Mouse (Mus musculus) inflammation-experienced regulatory T-cells (primary cell): ENCODE data around the gene Lta. TPM values are rescaled to one million over a fixed set of nuclear protein-coding genes. Genes with fewer than 3 reads are reported as not detected.

Source experiments
- polyA plus RNA-seq, 2 experiments: library from polyadenylated mRNA; unstranded; fragments of 100-300 nt; shearing (Covaris generic); gene quantifications; one replicate each; pipeline ENCODE4 v1.2.1; 2017

Lta gene
- 100 to 1,000 TPM in 1 of 2 experiments, 10 to 100 TPM in 1; 56.6 to 152 TPM for polyA plus RNA-seq

GRCm38 (mm10) chr17:35204494-35205379, at the start of gene Lta:
Gene Lta (minus strand): TSS chr17:35205351.

DNA sequence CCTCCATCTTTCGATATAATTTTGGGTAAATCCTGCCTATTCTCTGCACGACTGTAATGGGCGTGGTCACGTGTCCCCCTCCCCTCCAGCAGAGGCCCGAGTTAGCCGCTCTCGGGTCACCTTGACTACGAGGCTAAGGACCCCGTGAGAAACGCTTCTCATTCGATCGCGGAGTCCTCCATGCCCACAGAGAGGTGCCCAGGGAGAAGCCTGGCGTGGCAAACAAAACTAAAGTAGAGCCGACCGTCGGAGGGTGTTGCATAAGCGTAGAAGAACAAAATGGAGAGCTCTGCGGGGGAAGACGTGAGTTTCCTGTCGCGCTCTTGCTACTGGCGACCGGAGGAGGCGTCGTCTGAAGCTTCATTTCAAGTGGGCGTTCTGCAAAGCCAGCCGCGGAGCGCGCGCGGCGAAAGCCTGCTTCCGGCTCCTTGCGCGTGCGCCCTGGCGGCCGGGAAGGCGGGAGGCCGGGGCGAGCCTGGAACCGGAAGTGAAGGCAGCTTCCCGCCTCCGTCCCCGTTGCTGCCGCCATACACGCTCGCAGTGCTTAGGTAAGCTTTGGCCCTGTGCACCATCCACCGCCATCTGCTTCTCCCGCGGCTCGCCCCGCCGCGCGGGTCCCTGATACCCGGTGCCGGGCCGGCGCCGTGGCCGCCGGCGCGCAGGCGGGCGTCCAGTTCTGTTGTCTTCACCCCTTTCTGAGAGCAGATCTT, 36.3 kb upstream of the Lta start, which contains the start of gene Ddx39b:
Ddx39b (plus strand) TSS at position 442 of the 710 bp plus-strand sequence.

GRCm38 (mm10) chr17:35235614-35236389, 30.7 kb upstream of the Lta start, which contains the start of gene Nfkbil1:
Gene Nfkbil1 (minus strand): TSS chr17:35235792.

GRCm38 (mm10) chr17:35233114-35233980, 28.2 kb upstream of the Lta start, which contains the start of gene Atp6v1g2:
Gene Atp6v1g2 (plus strand): TSS chr17:35233660.

DNA sequence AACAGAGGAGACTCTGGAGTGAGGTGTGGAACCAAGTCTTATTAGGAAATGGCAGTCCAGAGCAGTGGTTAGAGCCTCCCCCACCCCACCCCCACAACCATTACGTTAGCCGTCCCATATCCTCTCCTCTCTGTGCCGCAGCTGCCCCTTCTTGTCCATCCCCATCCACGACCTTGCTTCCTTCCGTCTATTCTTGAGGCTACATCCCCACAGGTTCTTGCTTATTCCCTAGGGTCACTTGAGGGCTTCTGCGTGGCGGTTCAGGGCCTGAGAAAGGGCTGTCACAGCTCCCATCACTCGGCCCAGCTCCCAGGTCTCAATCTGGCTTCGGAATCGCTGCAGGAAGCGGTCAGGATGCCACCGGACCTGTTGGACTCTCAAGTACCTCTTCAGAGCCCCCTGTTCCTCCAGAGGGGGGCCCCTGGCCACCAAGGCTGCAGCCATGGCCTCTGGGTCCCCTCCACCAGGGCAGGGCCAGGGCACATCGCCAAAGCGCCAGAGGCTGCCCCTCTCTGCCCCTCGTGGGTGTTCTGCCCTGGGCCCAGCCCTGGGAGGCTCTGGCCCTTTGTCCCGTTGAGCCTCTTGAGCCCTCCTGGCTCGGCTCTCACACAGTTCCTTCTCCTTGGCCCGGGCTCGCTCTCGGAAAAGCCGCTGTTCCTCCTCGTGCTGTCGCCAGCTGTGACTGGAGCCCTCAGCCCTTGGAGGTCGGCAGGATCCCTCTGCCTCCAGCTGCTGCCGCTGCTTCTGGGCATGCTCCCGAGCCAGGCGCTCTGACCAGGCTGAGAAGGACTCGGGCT, 15.2 kb upstream of the Lta start, which contains the start of gene Gm16181:
Gm16181 (plus strand) TSS at position 679 of the 797 bp plus-strand sequence.

DNA sequence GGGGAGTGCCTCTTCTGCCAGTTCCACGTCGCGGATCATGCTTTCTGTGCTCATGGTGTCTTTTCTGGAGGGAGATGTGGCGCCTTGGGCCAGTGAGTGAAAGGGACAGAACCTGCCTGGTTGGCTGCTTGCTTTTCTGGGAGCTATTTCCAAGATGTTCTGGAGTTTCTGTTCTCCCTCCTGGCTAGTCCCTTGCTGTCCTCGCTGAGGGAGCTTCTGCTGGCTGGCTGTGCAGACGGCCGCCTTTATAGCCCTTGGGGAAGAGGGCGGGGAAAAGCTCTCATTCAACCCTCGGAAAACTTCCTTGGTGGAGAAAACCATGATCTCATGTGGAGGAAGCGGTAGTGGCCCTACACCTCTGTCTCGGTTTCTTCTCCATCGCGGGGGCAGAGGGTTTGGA, 3.4 kb downstream of the Lta start, which contains the start of gene Tnf:
Tnf (minus strand) TSS at position 221 of the 400 bp plus-strand sequence.

GRCm38 (mm10) chr17:35193881-35194843, 11.0 kb downstream of the Lta start, which contains the start of gene Ltb:
Gene Ltb (plus strand): TSS chr17:35194439.

GRCm38 (mm10) chr17:35187959-35188610, 17.1 kb downstream of the Lta start, which contains the start of gene Lst1:
Gene Lst1 (minus strand): TSS chr17:35188439.

DNA sequence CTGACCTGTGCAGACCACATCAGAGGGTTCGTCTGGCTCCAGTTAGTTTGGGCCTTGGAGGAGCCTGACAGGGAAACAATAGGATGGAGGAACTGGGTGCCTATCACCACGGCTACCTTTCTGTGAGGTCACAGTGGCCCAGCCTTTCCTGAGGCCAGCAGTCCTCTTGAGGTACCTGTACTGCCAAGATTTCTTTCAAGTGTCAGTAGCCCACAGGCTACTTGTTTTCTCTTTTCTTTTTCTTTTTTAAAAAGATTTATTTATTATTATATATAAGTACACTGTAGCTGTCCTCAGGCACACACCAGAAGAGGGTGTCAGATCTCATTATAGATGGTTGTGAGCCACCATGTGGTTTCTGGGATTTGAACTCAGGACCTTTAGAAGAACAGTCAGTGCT, 29.2 kb downstream of the Lta start, which contains the start of gene Aif1:
Aif1 (minus strand) TSS at position 101 of the 400 bp plus-strand sequence.

GRCm38 (mm10) chr17:35164568-35165450, 40.3 kb downstream of the Lta start, which contains the start of gene Prrc2a:
Gene Prrc2a (minus strand): TSS chr17:35164897.

Other genes starting within 250 kb of the Lta start
- gene Hspa1b, start 246.1 kb downstream of the Lta start, polyA plus RNA-seq: 100 to 1,000 TPM; 378 to 903 TPM
- 10 to 100 TPM; 13.3 to 18.6 TPM for gene Gm20481, start 235.4 kb downstream of the Lta start, polyA plus RNA-seq
- 100 to 1,000 TPM in 1 of 2 experiments, 10 to 100 TPM in 1; 84.0 to 191 TPM for gene Hspa1a, start 233.2 kb downstream of the Lta start, polyA plus RNA-seq
- under 1 TPM; 0.10 to 0.73 TPM for gene Hspa1l, start 232.6 kb downstream of the Lta start, polyA plus RNA-seq
- 100 to 1,000 TPM in 1 of 2 experiments, 10 to 100 TPM in 1; 80.1 to 110 TPM for gene Lsm2, start 223.5 kb downstream of the Lta start, polyA plus RNA-seq
- 100 to 1,000 TPM; 201 to 211 TPM for gene Vars, start 204.4 kb downstream of the Lta start, polyA plus RNA-seq
- gene Vwa7, start 188.8 kb downstream of the Lta start, polyA plus RNA-seq: under 1 TPM; 0.07 to 0.34 TPM
- gene Sapcd1, start 177.3 kb downstream of the Lta start, polyA plus RNA-seq: 1 to 10 TPM; 1.5 to 2.5 TPM
- gene Msh5, start 158.6 kb downstream of the Lta start, polyA plus RNA-seq: 1 to 10 TPM; 2.9 to 3.2 TPM
- gene Clic1, start 155.4 kb downstream of the Lta start, polyA plus RNA-seq: 100 to 1,000 TPM; 533 to 549 TPM
- gene Ddah2, start 146.3 kb downstream of the Lta start, polyA plus RNA-seq: 1 to 10 TPM in 1 of 2 experiments, under 1 TPM in 1; 0.98 to 2.2 TPM
- gene Ly6g6c, start 140.0 kb downstream of the Lta start, polyA plus RNA-seq: 1 to 10 TPM in 1 of 2 experiments, not detected in 1; 2.0 TPM
- gene Mpig6b, start 139.2 kb downstream of the Lta start, polyA plus RNA-seq: under 1 TPM; 0.11 to 0.16 TPM
- not detected for gene Ly6g6e, start 128.4 kb downstream of the Lta start, polyA plus RNA-seq
- under 1 TPM in 1 of 2 experiments, not detected in 1; 0.60 TPM for gene Ly6g6d, start 127.3 kb downstream of the Lta start, polyA plus RNA-seq
- not detected for gene Ly6g6f, start 119.7 kb downstream of the Lta start, polyA plus RNA-seq
- gene Abhd16a, start 116.1 kb downstream of the Lta start, polyA plus RNA-seq: 10 to 100 TPM; 73.9 to 82.7 TPM
- gene Ly6g5c, start 97.1 kb downstream of the Lta start, polyA plus RNA-seq: not detected
- gene Ly6g5b, start 89.9 kb downstream of the Lta start, polyA plus RNA-seq: 1 to 10 TPM in 1 of 2 experiments, under 1 TPM in 1; 0.90 to 3.6 TPM
- gene Gpank1, start 83.9 kb downstream of the Lta start, polyA plus RNA-seq: 10 to 100 TPM; 54.2 to 60.6 TPM
- gene Csnk2b, start 83.3 kb downstream of the Lta start, polyA plus RNA-seq: 100 to 1,000 TPM; 238 to 275 TPM
- gene D17H6S53E, start 79.0 kb downstream of the Lta start, polyA plus RNA-seq: 1 to 10 TPM; 1.9 to 3.0 TPM
- 1 to 10 TPM in 1 of 2 experiments, not detected in 1; 2.6 TPM for gene Apom, start 73.3 kb downstream of the Lta start, polyA plus RNA-seq
- 10 to 100 TPM; 50.0 to 63.9 TPM for gene Bag6, start 70.2 kb downstream of the Lta start, polyA plus RNA-seq
- 10 to 100 TPM; 24.6 to 25.6 TPM for gene Prrc2a, start 40.5 kb downstream of the Lta start, polyA plus RNA-seq
- gene Aif1, start 29.3 kb downstream of the Lta start, polyA plus RNA-seq: 1 to 10 TPM; 1.9 to 8.1 TPM
- 1 to 10 TPM; 5.7 to 8.4 TPM for gene Lst1, start 16.9 kb downstream of the Lta start, polyA plus RNA-seq
- gene Ltb, start 10.9 kb downstream of the Lta start, polyA plus RNA-seq: 1,000 to 10,000 TPM; 1,692 to 1,979 TPM
- gene Tnf, start 3.3 kb downstream of the Lta start, polyA plus RNA-seq: 10 to 100 TPM; 34.2 to 54.8 TPM
- not detected for gene Gm16181, start 15.5 kb upstream of the Lta start, polyA plus RNA-seq
- 1 to 10 TPM; 4.5 to 5.5 TPM for gene Atp6v1g2, start 28.3 kb upstream of the Lta start, polyA plus RNA-seq
- gene Nfkbil1, start 30.4 kb upstream of the Lta start, polyA plus RNA-seq: 10 to 100 TPM; 15.6 to 29.3 TPM
- gene Ddx39b, start 36.4 kb upstream of the Lta start, polyA plus RNA-seq: 100 to 1,000 TPM; 211 to 230 TPM
- gene H2-D1, start 57.4 kb upstream of the Lta start, polyA plus RNA-seq: 1,000 to 10,000 TPM; 5,968 to 6,679 TPM
- 1 to 10 TPM in 1 of 2 experiments, under 1 TPM in 1; 0.48 to 1.8 TPM for gene H2-Q1, start 115.1 kb upstream of the Lta start, polyA plus RNA-seq
- gene H2-Q2, start 136.9 kb upstream of the Lta start, polyA plus RNA-seq: 10 to 100 TPM; 15.6 to 19.4 TPM
- gene H2-Q4, start 174.3 kb upstream of the Lta start, polyA plus RNA-seq: 10 to 100 TPM; 33.5 to 46.7 TPM
- gene H2-Q6, start 219.5 kb upstream of the Lta start, polyA plus RNA-seq: 100 to 1,000 TPM; 686 to 886 TPM
- gene H2-Q7, start 233.8 kb upstream of the Lta start, polyA plus RNA-seq: 1,000 to 10,000 TPM; 2,137 to 2,431 TPM